Mouse (Mus musculus): ENCODE data around the gene Wipf3.
A peak's percentile ranks its signal among the peaks of the same experiment; 100 is the strongest.

Wipf3 gene

DNA sequence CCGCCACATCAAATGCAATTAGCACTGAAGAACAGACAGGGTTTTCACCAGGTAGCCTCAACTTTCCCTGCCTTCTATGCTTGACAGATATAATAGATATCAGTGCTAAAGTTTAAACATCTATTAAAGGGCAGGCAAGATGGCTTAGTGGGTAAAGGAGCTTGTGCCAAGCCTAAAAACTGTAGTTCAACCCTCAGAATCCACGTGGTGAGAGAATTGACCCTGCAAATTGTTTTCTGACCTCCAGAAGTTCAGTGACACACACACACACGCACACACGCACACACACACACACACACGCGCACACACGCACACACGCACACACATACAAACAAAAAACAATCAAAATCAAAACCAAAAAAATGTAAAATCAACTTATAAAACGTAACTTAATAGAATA lies 2.8 kb downstream of the Wipf3 start:
- DNase-seq (ENCODE audit: low read depth, low spot score), result no peak

DNA sequence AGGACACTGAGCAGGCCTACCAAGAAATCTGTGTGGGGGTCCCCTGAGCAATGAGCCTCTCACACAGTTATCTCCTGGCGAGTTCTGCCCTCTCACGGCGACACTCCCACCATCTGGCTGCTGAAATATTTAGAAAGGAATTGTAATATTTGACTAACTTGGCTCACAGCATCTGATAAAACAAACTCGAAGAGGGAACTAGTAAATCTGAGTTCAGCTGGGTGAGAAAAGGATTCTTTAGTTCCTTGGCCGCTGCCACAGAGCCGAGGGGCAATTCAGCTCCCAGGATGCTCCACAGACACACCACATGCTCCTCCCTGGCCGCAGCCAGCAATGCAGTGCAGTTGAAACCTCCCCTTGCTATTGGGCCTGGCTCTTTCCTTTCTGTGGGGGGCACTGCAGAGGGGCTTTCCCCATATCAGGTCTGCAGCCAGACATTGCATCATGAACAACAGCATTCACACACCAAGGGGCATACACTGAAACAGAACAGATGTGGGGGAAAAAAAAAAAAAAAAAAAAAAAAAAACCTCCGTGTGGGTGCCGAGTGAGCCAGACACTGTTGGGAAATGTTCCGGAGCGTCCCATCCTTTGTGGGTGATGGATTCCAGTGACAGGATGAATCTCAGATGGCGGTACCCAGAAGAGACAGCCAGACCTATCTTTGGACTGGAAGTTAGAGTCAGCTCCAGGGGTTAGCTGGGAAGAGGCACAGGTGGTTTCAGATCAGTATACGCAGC lies 3.6 kb downstream of the Wipf3 start:
- DNase-seq (ENCODE audit: low read depth, low spot score), result no peak

DNA sequence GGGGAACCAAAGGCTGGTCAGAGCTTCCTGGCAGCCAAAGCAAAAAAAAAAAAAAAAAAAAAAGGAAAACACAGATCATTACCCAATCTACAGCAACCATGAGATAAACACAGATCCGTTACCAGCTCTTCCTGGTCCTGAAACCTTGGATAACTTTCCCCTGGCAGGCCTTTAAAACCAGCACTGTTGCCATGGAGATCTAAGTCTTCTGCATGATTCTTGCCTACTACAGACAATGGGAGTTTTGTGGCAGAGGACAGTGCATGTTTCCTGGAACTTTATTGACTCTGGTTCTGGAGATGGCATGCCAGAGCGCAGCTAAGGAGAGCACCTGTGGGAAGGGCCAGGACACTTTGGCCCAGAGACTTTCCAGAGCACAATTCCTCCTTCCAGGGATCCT lies 4.8 kb downstream of the Wipf3 start:
- DNase-seq (ENCODE audit: low read depth, low spot score), result peak; percentile 69

DNA sequence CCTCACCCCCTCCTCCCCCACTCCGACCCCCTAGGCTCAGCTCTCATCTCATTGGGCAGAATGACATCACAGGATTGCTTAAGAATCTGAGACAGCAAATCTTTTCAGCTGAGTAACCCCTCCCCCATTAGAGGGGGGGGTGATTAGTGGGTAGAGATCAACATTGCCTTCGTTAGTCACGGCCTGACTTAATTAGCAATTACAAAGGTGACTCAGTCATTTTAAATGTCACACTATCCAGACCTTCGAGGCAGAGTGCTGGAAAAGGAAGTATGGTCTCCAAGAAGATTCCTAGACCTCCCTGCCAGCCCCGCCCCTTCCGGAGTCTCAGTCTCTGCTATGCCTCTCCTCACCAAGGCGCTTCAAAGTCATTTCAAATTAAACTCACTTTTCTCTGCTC lies 6.3 kb downstream of the Wipf3 start:
- peak; percentile 62 for DNase-seq (ENCODE audit: low read depth, low spot score)

DNA sequence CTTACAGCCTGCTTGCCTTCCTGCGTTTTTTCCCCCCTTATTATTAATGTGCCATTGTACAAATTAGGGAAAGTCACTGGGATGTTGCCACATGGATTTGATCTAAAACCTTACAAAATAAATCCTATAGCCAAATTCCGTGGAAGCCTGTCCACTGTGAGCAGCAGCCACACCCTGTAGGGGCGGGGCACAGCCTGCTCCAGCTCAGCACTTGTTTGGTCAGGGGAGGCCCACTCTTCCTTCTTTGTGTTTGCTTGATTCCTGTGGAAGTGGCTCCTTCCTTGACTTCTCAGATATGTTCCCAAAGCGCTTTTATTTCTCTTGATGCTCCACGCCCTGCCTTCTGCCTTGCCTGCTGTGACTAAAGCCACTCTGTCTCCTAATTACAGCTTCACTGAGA lies 6.9 kb downstream of the Wipf3 start:
- DNase-seq (ENCODE audit: low read depth, low spot score), result no peak

DNA sequence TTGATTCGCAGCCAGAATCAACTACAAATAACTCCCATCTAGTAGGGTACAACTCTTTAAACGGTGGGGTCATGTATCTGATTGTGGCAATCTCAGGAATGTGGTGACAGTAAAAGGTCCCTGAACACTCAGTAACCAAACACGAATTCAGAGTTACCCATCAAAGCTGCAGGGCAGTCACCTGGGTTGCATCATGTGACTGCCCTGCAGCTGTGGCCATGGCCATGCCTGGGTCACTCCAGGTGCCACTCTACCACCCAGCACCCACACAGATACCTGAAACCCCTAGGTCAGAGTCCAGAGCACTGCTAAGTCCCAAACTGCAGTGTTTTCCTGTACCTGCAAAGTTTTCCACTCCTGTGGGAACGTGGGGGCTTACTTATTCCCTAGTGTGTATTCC lies 9.1 kb downstream of the Wipf3 start:
- DNase-seq (ENCODE audit: low read depth, low spot score), result no peak

DNA sequence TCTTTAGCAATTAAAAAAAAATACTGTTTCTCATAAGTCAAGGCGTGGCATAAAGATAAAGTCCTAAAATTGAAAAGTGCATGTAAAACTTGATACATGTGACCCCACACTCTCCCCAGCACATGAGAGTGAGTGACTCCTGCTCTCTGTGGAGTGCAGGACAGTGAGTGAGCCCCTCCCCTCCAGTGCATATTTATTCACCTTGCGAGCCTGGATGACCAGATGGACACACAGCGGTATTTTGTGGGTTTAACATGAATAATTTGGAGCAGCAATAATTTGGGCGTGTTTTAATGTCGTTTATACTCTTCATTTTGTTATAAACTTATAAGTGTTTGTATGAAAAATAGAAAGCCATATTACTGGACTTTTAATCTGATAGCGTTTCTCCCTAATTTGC lies 11.3 kb downstream of the Wipf3 start:
- DNase-seq (ENCODE audit: low read depth, low spot score), result peak; percentile 80

DNA sequence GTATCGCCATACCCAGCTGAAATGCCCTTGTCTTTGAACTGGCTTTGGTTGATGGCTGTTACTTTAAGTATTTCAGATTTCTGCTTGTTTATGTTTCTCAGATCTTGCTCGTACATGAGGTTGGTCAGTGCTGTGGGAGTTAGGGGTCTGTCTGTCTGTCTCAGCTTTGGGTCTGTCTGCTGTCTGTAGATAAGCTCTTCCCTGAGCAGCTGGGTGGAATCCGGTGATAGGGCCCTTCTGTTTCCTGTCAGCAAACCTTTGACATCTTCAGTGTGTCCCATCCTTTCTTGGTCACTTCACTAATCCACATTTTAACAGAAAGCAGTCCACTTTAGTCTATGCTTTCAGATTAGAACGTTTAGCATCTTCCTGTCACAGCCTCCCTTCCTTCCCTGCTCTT lies 14.3 kb downstream of the Wipf3 start:
- no peak for DNase-seq (ENCODE audit: low read depth, low spot score)

DNA sequence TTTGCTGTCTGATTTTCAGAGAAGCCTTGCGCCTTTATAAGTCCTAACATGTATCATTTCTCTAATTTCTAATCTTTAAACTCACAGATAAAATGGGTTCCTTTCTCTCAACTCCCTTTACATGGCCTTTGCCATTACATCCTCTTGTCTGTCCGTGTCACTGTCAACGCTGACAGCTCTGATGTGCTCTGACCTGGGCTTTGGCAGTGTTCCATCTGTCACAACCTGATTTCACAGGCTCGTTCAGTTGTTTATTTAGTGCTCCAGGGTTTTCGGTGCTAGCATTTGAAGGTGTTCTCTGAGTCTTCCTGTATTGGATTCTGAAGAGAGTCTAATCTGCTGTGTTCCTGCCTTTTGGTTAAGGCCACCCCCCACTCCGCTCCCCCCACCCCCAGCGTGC lies 14.7 kb downstream of the Wipf3 start:
- DNase-seq (ENCODE audit: low read depth, low spot score), result no peak

DNA sequence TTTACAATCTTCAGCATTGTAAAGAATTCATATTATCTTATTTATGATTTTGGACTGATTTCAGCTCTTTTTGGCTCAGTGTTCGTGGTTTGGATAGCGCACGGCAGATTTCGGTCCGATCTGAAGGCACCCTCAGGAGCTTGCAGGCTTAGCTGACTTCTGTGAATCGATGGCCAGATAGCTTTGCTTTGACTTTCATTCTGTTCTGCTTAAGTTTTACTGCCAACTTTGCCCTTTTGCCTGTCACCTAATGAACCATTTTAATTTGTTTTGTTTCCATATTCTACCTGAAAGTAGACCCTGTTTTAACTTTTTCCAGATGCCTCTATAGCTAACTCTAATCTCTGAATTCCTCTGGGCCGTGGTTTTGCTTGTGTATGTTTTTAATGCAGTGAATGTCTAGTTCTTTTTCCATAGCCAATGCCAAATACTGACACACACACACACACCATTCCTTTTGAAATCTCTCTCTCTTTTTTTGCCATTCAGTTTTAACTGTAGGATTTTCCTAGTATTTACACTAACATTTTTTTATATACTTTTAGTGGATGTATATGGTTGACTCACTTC lies 15.9 kb downstream of the Wipf3 start:
- no peak for DNase-seq (ENCODE audit: low read depth, low spot score)

DNA sequence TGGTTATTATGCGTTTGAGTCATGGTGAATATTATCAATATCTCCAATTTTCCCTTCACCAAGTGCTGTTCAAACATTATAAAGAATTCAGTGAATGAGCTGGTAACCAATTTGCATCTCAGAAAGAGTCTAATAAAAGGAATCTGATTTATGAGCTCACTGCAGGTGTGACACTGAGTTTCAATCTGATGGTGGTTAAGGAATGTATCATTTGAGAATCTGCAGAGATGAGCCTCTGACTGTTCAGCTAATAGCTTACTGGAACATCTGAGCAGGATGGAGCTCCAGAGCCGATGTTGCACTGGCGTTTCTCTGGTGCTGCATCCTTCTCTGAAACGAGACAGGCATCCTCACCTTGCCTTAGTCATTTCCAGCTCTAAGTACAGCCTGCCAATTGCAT lies 17.9 kb downstream of the Wipf3 start:
- DNase-seq (ENCODE audit: low read depth, low spot score), result no peak

DNA sequence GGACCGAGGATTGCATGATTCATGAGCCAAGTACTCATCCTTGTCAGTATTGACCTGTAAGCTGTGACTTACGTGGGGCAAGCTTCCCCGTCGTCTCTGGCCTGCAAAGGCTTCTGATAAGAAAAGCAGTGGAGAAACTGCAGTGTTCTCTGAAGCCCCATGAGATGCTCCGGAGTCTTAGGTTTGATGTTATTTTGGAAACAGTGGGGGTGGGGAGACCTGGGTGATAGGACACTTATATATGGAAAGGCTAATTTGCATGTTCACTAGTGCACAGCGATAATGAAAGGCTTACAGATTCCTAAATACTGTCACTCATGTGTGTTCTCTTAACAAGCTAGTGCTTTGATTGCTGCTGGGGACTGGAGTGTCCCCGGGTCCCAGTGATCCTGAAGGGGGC lies 30.3 kb downstream of the Wipf3 start:
- no peak for DNase-seq (ENCODE audit: low read depth, low spot score)

DNA sequence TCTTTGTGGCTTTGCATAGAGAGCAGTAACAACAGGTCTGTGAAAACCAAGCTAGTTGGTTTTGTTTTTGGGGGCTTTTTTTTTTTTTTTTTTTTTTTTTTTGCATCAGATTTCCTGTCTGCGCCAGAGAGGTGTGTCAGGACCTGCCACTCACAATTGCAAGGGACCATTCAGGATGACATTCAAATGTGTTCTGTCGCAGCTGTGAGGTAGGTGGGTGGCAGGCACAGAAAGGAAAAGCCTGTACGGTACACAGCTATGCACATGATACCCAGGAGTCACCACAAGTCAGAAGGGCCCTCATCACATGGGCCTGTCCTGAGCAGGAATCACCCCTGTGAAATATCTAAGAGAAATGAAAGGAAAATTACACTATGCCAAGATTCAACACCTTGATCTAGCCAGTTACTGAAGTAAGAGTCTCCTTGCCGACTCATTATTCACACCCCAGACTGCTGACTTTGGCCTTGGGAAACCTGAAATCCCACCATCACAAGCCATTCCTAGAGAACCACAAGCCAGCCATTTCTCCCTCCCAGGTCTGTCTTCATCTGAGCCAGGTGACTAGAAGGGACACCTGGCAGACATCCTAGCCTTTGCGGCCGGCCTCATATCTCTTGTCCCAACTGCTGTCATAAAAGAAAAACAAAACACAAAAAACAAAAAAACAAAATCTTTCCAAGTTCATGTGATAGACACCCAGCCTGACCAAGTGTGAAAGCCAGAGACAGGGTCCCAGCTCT lies 30.9 kb downstream of the Wipf3 start:
- DNase-seq (ENCODE audit: low read depth, low spot score), result peak; percentile 62

DNA sequence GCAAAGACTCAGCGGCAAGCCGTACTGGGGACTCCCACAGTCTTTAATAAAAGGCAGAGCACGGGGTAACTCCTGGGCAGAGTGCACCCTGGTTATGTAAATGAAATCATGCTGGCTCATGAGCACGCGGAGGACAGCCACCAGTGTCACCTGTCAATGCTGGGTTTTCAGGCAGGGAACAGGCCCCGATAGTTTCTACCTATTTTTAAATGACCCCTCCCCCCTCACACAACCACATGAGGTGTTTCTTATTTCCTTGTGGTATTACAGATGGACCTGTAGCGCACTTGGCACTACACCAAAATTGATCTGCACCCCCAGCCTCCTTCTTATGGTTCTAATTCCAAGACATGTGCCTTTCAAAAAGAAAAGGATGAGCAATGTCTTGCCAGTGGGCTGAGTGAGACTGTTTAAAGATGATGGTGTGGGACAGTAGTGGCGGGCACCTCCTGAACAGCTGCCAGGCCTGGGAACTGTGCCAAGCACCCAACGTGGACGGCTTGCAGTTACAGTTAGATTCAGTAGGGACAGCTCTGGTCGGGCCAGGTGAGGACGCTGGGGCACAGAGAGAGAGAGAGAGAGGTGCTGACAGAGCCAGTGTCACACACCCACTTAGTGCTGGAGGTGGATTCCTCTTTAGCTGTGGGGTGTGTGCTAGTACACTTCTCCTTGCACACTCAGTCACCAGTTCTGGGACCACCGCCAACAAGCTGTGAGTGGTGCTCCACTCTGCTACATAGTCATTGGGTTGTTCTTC lies 31.7 kb downstream of the Wipf3 start:
- DNase-seq (ENCODE audit: low read depth, low spot score), result peak; percentile 82

DNA sequence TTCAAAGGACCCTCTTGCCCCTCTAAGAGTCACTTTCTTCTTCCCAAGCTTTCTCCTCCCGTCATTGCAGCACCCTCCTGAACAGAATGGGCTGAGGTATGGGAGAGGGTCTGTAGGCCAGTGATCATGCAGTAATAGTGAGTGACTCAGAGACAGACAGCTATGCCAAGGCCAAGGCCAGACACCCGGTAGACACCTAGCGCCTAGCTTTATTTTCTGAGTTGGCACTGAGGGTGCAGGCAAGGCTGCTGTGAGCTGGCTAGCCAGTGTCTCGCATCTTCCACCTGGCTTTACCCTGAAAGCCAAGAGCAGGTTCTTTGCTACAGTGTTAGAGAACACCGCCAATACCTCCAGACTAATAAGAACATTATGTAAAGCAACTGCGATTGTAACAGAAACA lies 33.4 kb downstream of the Wipf3 start:
- peak; percentile 73 for DNase-seq (ENCODE audit: low read depth, low spot score)

DNA sequence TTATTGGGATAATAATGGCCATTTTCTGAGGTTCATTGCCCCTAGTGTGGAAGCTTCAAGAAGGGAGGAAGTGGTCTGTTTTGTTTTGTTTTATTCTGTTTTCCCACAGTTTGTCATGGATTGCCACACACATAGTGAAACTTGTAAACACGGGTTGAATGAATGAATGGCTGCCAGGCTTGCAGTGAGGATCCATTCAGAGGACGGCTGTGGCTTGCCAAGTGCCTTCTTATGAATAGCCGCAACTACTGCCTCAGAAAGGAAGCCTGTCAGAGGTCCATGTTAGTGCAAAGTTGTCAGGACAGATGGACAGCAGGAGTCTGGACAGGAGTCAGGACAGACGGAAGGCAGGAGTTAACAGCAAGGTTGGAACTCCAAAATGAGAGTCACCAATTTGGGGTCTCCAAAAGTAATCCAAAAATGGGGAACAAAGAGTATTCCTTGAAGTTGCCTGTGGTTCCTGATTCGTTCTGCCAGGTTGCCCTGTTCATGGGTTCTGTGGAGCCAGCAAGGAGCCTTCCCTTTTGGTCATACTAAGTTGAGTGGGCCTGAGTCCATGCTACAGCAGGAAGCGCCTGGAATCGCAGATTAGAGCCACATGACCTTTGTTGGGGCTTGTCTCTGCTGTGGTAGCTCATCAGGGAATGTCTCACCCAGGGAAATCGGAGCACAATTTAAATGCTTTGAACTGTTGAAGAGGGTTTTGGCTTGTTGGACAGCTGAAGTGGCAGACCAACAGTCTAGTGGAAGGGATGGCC lies 34.5 kb downstream of the Wipf3 start:
- DNase-seq (ENCODE audit: low read depth, low spot score), result peak; percentile 70

DNA sequence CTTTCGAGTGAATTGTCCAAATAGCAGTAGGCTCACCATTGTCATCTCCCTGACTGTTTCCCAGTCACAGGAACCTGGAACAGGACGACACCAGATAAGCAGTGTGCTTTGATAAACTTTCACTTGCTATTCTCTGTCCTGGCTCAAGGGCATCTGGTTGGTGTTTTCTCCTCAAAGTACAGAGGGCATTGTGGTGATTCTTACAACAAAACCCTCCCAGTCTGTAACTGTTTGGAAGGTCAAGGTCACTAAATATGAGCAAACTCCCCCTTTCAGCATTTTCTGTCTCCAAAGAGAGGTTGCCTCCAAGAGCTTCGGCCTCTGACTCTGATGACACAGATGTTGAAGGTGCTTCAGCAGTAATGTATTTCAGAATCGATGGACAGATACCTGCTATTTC lies 35.5 kb downstream of the Wipf3 start:
- DNase-seq (ENCODE audit: low read depth, low spot score), result no peak

DNA sequence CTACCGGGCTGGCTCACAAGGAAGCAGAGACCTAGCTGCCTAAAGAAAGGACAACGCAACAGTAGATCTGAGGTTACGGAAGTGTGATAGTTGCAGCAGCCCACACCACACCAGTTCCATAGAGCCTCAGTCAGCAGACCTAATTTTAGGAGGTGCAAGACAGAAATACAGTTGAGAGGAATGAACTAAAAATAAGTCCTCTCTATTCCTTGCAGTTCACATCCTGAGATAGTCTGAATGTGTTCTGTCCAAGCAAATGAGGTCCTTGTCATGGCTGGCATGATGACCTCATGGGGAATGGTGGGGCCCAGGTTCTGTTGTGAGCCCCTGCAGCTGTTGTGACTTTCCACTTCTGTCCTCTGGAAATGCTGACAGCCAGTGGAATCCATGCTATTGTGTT lies 38.0 kb downstream of the Wipf3 start:
- peak; percentile 75 for DNase-seq (ENCODE audit: low read depth, low spot score)

DNA sequence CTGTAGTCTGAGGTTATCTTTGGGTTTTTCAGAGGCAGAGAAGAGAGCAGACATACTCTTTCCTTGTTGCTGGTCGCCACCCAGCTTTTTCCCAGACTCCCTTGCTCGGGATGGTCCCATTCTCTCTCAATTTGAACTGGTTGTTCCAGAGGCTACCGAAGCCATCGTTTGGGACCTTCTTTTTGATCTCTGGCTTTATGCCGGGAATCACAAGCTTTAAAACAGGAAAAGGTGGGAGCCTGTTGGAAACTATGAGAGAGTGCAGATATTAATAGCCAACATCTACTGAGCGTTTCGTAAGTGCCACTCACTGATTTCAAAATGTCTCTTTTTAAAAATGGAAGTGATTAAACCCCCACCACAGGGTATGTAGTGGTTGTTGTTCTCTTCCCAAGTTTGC lies 42.5 kb downstream of the Wipf3 start:
- DNase-seq (ENCODE audit: low read depth, low spot score), result peak; percentile 30

DNA sequence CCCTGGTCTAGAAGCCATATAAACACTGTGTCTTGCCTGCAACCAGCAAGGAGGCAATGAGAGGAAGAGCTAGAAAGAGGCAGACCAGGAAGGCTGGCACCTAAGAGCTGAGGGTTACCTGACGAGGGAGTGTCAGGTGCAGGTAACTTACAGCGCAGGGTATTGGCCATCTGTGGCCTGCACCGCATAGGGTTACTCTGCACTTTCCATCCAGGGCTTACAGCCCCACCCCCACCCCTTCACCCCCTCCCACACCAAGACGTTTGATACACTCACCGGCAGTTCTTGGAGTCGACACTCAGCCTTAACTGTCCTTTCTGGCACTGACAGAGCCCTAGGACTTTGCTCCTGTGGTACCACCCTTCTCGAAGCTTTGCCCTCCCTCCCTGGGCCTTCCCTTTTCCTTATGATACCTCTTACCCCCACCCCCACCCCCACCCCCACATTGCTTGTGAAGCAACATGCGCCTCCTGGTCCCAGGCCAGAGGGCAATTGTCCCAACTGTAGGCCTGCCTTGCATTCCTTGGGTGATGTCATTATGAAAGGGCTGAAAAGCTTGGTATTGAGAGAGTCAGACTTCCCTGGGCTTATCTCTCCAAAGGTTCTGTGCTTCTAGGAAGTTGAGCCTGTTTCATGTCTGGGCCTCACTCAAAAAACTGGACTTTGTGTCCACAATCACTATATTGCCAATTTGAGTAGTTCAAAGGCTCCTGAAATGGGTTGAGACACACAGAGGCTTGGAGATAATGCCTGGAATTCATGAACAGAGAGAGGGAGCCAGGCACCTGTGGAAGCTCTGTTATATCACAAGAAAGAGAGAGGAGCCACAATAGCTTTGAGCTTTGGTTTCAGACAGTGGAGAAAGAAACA lies 43.7 kb downstream of the Wipf3 start:
- no peak for DNase-seq (ENCODE audit: low read depth, low spot score)

Data from brain, adult 2 months (tissue).